Mouse (Mus musculus) frontal cortex, adult (tissue): Measurements from ENCODE around the gene Smc1a.
A peak's percentile ranks its signal among the peaks of the same experiment; 100 is the strongest.

Experiments used
- ATAC-seq: cut with Nextera tagmentation; 2 replicates; pipeline ENCODE4 v1.9.2; 2017; ENCODE audit warnings: mild to moderate bottlenecking, moderate library complexity, mixed read lengths; ENCODE audit not compliant: low TSS enrichment

The Smc1a gene

DNA sequence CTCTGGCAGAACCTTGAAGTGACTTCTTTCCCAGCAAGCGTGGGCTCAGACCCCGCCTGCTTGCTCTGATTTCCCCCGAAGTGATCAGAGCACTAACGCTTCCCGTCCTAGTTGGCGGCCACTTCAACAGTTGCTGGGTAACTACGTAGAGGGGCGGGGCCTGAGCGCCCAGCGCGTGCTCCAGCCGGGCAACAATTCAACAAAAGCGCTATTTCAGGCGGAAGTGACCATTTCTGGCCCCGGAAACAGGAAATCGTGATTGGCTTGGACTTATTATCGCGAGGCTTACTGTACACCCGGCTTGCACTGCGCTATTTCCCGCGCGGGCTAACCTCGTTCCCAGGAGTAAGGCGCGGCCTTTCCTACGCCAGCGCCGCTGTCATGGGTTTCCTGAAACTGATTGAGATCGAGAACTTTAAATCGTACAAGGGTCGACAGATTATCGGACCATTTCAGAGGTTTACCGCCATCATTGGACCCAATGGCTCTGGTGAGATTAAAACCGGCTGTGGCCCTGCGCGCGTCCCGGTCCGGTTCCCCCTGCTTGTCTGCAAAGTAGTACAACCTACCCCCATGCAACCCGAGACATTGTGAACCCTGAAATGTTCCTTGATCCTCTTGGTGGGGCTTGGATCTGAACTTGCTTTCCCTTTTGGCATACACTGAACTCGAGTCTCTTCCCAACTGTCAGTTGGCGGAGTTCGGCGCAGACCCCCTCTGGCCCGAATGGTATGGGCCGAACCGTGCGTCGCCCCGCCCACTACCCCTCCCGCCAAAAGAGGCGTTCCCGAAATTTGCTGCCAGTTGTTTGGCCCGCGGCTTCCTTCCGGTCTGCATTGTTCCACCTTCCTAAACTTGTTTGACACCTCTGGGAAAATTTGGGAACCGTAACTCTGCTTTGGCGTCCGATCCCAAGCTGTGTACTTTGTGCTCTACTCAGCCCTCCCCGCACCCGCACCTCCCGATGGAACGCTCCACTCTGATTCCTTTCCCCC, at the start of gene Smc1a, which contains the start of gene Ribc1:
Smc1a (plus strand) TSS at position 278 of the 995 bp plus-strand sequence.
Ribc1 (minus strand) TSS at position 145 of the 995 bp plus-strand sequence.
- peak; percentile 94 for ATAC-seq

- no peak for ATAC-seq
Measured at GRCm38 (mm10) chrX:151999006-151999710, 17.1 kb upstream of the Smc1a start.

GRCm38 (mm10) chrX:152001182-152001684, 15.0 kb upstream of the Smc1a start:
- ATAC-seq = no peak

DNA sequence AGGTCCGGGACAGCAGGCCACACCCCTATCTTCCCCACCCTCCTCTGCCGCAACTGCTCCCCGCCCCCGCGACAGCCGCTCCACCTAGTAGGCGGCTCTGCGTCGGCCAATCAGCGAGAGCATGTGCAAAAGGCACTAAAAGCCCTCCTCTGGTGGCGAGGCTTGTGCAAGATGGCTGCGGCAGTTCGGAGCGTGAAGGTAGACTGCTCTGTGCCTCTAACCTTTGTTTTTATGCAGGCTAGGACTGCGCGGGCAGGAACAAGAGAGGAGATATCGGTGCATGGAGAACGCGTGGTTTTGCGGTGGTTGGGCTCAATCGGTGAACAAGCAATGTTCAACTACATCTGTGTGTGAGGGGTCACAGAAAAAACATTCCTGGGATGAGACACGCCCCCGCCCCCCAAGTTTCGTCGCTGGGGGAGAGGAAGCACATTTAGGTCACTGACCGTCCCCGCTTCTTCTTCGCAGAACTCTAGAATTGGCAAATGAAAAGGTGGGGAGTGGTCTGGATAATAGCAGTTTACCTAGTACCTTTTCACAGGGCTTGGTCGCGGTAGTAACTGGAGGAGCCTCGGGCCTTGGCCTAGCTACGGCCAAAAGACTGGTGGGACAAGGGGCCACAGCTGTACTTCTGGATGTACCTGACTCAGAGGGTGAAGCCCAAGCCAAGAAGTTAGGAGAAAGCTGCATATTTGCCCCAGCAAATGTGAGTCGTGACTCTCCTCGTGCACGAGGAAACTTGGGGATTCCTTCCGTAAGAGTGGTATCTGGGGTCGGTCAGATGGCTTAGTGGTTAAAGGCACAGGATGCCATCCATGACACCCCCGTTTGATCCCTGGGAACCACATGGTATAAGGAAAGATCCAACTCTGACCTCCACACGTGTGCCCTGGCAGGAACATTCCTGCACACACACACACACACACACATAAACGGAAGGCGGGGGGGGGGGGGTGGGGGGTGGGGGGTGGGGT, 14.2 kb upstream of the Smc1a start, which contains the start of gene Hsd17b10:
Hsd17b10 (plus strand) TSS at position 109 of the 974 bp plus-strand sequence.
- ATAC-seq = peak; percentile 100

- peak; percentile 51; the same call in 1 of the 2 replicates for ATAC-seq
Measured at GRCm38 (mm10) chrX:152002865-152003264, 13.4 kb upstream of the Smc1a start.

GRCm38 (mm10) chrX:152007863-152008262, 8.4 kb upstream of the Smc1a start:
- no peak for ATAC-seq

DNA sequence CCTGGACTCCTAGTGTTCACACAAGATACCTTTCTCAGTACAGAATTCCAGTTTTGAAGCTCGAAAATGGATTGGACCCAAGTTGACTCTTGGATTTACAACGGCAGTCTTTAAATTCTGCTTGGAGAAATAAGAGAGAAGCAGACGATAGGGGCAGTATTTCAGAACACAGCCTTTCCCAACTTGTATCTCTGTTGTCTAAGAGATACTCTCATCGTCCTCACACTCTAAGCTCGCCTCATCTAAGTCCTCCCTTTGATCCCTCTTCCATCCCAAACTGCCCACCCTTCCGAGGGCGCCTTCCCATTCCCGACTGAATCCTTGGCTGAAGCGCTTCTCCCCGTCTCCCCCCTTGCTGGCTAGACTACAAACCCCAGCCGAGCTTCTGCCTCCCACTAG, 477 bp upstream of the Smc1a start:
- no peak; the same call in 1 of the 2 replicates for ATAC-seq

DNA sequence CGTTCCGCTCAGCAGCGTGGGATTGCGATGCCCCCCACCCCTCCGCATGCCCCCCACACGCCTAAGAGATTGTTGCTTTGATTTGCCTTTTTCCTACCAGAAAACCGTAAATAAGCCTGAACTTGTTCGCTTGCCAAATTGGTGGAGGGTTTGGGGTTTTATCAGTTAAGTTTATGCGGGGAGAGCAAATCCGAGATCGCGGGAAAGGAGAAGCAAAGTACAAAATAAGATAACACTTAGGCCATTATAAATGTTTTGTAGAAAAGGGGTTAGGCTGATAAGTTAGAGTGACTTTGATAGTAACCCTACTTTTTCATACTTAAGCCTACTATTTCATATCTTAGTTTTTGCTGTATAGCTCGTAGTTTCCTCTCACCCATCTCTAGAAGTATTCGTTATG, 958 bp downstream of the Smc1a start:
- no peak for ATAC-seq

GRCm38 (mm10) chrX:152019294-152019693, 3.1 kb downstream of the Smc1a start:
- ATAC-seq = no peak

- no peak for ATAC-seq
Measured at GRCm38 (mm10) chrX:152039865-152040264, 23.6 kb downstream of the Smc1a start.

DNA sequence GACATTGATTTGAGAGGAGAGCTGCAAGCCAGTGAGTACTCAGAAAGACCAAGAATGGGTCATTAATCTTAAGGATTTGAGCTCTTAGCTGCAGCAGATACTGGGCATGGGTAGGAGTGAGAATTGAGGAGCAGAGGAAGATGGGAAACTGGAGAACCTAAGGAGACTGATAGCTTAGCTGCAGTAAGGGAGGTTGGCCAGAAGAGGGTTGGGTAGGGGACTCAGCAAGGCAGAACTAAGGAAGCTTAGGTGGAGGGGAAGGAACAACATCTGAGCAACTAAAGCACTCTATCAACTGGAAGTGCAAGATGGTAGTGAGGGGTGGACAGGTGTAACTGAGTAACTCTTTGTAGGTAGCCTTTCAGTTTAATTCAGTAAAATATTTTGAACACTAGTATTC, 31.0 kb downstream of the Smc1a start:
- ATAC-seq = peak; percentile 50; the same call in 1 of the 2 replicates

- ATAC-seq = no peak
Measured at GRCm38 (mm10) chrX:152052546-152052945, 36.3 kb downstream of the Smc1a start.

DNA sequence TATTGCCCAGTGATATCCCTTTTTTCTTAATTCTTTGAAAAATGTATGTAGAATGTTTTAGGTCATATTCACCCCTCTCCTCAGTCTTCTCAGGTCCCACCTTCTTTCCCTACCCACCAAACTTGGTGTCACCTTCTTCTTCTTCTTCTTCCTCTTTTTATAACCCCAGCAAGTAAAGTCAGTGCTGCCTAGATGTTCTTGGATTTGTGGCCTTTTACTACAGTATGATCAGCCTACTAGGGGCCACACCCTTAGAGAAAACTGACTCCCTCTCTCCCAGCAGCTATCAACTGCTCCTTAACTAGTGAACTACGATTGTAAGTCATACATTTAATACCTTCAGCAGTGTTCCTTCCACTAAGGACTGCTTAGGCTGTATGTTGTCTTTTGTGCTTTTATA, 37.9 kb downstream of the Smc1a start:
- ATAC-seq = no peak

DNA sequence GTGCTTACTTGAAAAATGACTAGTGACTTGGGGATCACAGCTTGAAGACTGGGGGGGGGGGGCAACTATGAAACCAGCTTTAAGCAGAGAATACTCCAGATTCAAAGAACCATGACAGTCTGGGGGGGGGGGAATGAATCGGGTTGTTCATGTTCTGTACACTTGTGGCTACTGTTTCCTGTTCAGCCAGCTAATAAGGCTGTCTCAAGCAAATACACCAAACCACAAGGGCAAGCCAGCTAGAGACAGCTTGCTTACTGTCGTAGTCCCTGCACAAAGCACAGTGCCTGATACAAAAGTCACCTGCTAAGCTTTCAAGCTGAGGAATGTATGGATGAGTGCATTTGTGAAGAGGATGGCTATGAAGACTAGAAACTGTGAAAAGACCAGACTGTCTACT, 49.4 kb downstream of the Smc1a start:
- no peak for ATAC-seq

GRCm38 (mm10) chrX:152067789-152068188, 51.6 kb downstream of the Smc1a start:
- ATAC-seq = peak; percentile 88

GRCm38 (mm10) chrX:152089832-152090614, 73.8 kb downstream of the Smc1a start:
- peak; percentile 90 for ATAC-seq

DNA sequence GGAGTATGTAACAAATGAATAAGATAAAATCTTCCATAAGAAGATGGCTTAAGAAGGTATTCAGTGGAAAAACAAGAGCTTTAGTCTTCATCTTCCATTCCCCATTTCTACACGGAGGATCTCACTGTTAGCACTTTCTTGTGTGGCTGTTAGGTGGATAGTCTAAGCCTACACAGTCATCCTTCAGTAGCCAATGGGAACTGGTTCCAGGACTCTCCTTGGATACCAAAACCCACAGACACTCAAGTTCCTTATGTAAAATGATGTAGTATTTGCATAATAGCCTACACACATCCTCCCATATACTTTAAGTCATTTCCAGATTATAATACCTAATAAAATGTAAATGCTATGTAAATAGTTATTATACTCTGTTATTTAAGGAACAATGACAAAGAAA, 81.3 kb downstream of the Smc1a start:
- peak; percentile 85; the same call in 1 of the 2 replicates for ATAC-seq
